Mouse (Mus musculus) hindbrain, embryonic 15.5 days (tissue): ENCODE data around the gene Map3k7cl. TPM values are rescaled to one million over a fixed set of nuclear protein-coding genes. Genes with fewer than 3 reads are reported as not detected.

Experiments
- ATAC-seq: fragments of 200-750 bp; cut with Nextera tagmentation; 2 replicates; pipeline ENCODE4 v1.8.0; 2017; ENCODE audit warnings: low read depth, moderate number of reproducible peaks, moderate TSS enrichment; ENCODE audit not compliant: low FRiP score
- H3K27ac ChIP-seq: fragments of 300-500 bp; sonication (generic); replicated peaks from 2 replicates; pipeline ENCODE4 v1.5.1; 2015; ENCODE audit warnings: mild to moderate bottlenecking, inconsistent platforms
- H3K27me3 ChIP-seq: fragments of 300-500 bp; sonication (generic); 2 replicates; pipeline ENCODE4 v1.6.1; 2015; ENCODE audit warnings: control low read depth, inconsistent platforms
- H3K36me3 ChIP-seq: fragments of 300-500 bp; sonication (generic); 2 replicates; pipeline ENCODE4 v1.6.1; 2015; ENCODE audit warnings: control low read depth, inconsistent platforms
- H3K4me1 ChIP-seq: fragments of 300-500 bp; sonication (generic); replicated peaks from 2 replicates; pipeline ENCODE4 v1.6.1; 2015; ENCODE audit warnings: control low read depth, inconsistent platforms
- H3K4me2 ChIP-seq: fragments of 300-500 bp; sonication (generic); 2 replicates; pipeline ENCODE4 v1.6.1; 2015; ENCODE audit warnings: moderate library complexity, mild to moderate bottlenecking, inconsistent platforms
- H3K4me3 ChIP-seq: fragments of 300-500 bp; sonication (generic); 2 replicates; pipeline ENCODE4 v1.5.1; 2015; ENCODE audit warnings: mild to moderate bottlenecking, inconsistent platforms
- H3K9ac ChIP-seq: fragments of 300-500 bp; sonication (generic); 2 replicates; pipeline ENCODE4 v1.6.1; 2015; ENCODE audit warnings: inconsistent platforms
- H3K9me3 ChIP-seq: fragments of 300-500 bp; sonication (generic); 2 replicates; pipeline ENCODE4 v1.6.1; 2016; ENCODE audit warnings: control low read depth, inconsistent platforms
- WGBS: fragments of 180-500 bp; shearing (Covaris S2); methylation state at CpG from one replicate; pipeline ENCODE4 v1.1.7; 2015; 5-methylcytosine and 5-hydroxymethylcytosine counted together
- polyA plus RNA-seq: library from polyadenylated mRNA; unstranded; fragments of >200 nt; fragmentation: Nextera tagmentation; extraction: Ambion mirVana; gene quantifications from 2 replicates; pipeline ENCODE4 v1.2.1, GENCODE M21; 2015

Map3k7cl gene
- polyA plus RNA-seq, 1 experiment from 2014 or later: not detected

DNA sequence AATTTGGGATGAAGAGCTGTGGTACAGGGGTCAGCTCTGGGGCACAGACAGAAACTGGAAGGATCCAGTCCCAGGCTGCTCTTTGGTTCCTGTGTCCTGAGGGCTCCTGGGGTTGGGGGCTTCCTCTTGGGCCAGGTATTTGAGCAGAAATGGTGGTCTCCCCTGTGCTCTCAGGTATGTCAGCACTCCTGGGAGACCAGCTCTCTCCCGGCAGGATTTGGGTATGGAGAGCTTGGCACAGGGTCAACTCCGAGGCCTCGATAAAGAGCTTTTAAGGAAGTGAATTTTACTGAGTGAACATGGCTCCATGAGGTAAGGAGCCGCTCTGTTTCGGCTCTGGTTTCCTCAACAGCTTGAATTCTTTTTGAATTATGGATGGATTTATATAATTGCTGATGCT lies 70.8 kb downstream of the Map3k7cl start:
- Histone ChIP-seq H3K4me3 (no peak overlapping the region), H3K27ac (no peak overlapping the region), H3K9ac (no peak overlapping the region), H3K36me3 (no peaks in the 10 kb centered on the region), H3K9me3 (0 out of 2 replicates have a peak, but pooled peaks cover 3% of the 10 kb centered on the region), H3K27me3 (no peaks in the 10 kb centered on the region), H3K4me1 (no peaks in the 10 kb centered on the region), H3K4me2 (no peak overlapping the region)
- ATAC-seq: no peak
- 90% methylated on average over 5 of the region's 5 CpGs for WGBS

DNA sequence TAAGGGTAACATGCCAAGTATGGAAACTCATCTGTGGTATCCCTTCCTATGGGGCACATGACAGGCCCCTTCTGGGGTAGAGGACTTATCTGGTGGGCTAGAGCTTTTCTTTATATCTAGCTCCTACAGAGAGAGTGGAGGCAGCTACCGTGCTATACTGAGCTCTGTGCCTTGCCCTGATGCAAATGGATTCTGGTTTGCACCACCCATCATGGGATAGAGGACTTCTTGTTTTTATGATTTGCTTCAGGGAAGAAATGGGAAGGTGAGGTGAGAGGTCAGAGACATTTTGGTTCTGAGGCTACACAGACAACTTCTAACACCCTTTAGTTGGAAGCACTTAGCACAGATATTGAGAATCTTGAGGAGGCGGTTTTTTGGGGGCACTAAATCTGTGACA lies 71.8 kb downstream of the Map3k7cl start:
- H3K27ac ChIP-seq: no peak overlapping the region
- ATAC-seq: no peak
- no peaks in the 10 kb centered on the region for H3K27me3 ChIP-seq
- no peak overlapping the region for H3K4me2 ChIP-seq
- no peak overlapping the region for H3K9ac ChIP-seq
- H3K36me3 ChIP-seq: no peaks in the 10 kb centered on the region
- H3K9me3 ChIP-seq: 0 out of 2 replicates have a peak, but pooled peaks cover 3% of the 10 kb centered on the region
- WGBS: 87% methylated on average over 2 of the region's 2 CpGs
- no peak overlapping the region for H3K4me3 ChIP-seq
- H3K4me1 ChIP-seq: no peaks in the 10 kb centered on the region

DNA sequence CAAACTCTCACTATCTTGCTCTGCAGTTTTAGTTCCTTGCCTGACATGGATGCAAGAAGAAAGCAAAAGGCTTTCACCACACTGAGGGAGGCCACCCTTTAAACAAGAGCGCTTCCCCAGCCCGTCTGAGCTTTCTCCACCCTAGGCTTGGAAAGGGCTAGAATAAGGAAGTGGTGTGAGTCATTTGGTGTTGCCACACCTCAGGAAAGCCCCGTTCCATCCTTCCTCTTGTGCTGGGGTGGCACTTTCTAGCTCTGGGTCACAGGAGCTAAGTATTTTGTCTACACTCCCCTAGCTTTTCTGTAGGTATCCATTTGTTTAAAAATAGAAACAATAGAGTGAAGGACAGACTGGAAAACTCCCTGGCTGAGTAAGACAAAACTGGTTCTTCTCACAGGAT lies 72.2 kb downstream of the Map3k7cl start:
- H3K27me3 ChIP-seq: no peaks in the 10 kb centered on the region
- WGBS: 86% methylated on average over 3 of the region's 3 CpGs
- no peak for ATAC-seq
- 0 out of 2 replicates have a peak, but pooled peaks cover 3% of the 10 kb centered on the region for H3K9me3 ChIP-seq
- H3K4me2 ChIP-seq: no peak overlapping the region
- H3K4me3 ChIP-seq: no peak overlapping the region
- H3K36me3 ChIP-seq: no peaks in the 10 kb centered on the region
- no peak overlapping the region for H3K9ac ChIP-seq
- no peak overlapping the region for H3K27ac ChIP-seq
- no peaks in the 10 kb centered on the region for H3K4me1 ChIP-seq

DNA sequence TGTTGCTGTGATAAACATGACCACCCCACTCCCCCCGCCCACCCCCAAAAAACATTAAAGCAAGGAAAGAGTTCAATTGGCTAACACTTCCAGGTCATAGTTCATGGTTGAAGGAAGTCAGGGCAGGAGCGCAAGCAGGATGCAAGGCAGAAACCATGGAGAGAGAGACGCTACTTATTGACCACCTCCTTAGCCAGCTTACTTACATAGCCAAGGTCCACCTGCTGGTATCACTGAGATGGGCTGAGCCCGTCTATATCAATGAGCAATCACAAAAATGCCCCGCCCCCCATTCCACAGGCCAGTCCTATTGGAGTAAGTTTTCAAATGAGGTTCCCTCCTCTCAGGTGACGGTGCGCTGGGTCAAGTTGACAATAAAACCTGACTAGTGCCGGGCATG lies 72.7 kb downstream of the Map3k7cl start:
- H3K4me3 ChIP-seq: no peak overlapping the region
- ATAC-seq: no peak
- H3K36me3 ChIP-seq: no peaks in the 10 kb centered on the region
- H3K4me1 ChIP-seq: no peaks in the 10 kb centered on the region
- no peaks in the 10 kb centered on the region for H3K27me3 ChIP-seq
- no peak overlapping the region for H3K9ac ChIP-seq
- no peak overlapping the region for H3K4me2 ChIP-seq
- no peak overlapping the region for H3K27ac ChIP-seq
- H3K9me3 ChIP-seq: 0 out of 2 replicates have a peak, but pooled peaks cover 3% of the 10 kb centered on the region
- 95% methylated on average over 8 of the region's 8 CpGs for WGBS

DNA sequence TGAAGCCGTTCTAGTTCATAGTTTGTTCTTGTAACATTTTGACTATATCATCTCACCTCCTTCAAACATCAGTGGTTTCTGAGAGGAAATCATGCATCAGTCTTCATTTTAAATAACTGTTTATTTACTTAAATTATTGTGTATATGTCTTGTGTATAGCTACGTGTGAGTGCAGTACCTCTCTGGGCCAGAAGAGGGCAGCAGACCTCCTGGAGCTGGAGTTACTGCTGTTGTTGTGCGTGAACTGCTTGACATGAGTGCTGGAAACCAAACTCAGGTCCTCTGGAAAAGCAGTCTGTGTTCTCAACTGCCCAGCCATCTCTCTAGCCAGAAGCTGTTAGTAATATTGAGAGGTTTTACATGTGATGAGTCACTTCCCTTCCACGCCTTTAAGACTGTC lies 73.6 kb downstream of the Map3k7cl start:
- Histone ChIP-seq H3K27me3 (no peaks in the 10 kb centered on the region), H3K4me1 (no peaks in the 10 kb centered on the region), H3K27ac (no peak overlapping the region), H3K4me2 (no peak overlapping the region), H3K9me3 (0 out of 2 replicates have a peak, but pooled peaks cover 3% of the 10 kb centered on the region), H3K4me3 (no peak overlapping the region), H3K36me3 (no peaks in the 10 kb centered on the region), H3K9ac (no peak overlapping the region)
- ATAC-seq: no peak
- WGBS: 97% methylated on average over 4 of the region's 4 CpGs

DNA sequence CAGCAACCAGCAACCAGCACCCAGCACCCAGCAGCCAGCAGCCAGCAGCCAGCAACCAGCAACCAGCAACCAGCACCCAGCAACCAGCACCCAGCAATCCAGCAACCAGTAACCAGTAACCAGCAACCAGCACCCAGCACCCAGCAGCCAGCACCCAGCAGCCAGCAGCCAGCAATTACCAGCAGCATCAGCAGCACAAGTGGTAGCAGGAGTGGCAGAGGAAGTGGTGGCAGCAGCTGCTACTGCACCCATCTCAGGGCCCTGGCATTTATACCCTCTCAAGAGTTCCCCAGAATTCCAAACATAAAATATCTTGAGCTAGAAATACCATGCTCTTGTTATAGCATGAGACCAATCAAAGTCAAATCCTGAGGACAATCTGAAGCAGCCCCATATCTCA lies 81.6 kb downstream of the Map3k7cl start:
- Histone ChIP-seq H3K9ac (no peak overlapping the region), H3K36me3 (no peaks in the 10 kb centered on the region), H3K4me2 (no peak overlapping the region), H3K27me3 (no peaks in the 10 kb centered on the region), H3K27ac (no peak overlapping the region), H3K4me1 (no peaks in the 10 kb centered on the region), H3K9me3 (no peaks in the 10 kb centered on the region), H3K4me3 (no peak overlapping the region)
- ATAC-seq: no peak

DNA sequence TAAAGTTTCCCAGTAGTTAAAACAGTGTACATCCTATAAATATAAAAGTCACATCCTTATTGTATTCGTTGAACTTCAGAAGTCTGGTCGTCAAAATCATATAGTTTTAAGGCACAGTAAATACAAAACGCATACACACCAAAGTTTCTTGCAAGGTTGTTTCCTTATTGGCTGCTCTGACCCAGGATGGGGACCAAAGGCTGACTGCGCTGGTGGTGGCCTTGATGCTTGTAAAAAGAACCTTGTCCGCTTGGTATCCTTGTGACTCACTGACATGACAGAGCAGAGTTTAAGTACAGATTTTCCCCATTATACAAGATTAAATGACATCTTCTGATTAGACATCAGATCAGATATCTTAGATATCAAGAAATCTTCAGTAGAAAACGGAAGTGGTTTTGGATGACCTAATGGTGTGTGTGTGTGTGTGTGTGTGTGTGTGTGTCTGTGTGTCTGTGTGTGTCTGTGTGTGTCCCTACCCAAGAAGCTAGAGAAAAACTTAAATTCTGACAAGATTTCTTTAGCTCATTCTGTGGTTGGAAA lies 82.2 kb downstream of the Map3k7cl start:
- Histone ChIP-seq H3K4me3 (no peak overlapping the region), H3K36me3 (no peaks in the 10 kb centered on the region), H3K9ac (no peak overlapping the region), H3K27ac (no peak overlapping the region), H3K27me3 (no peaks in the 10 kb centered on the region), H3K4me2 (no peak overlapping the region), H3K9me3 (no peaks in the 10 kb centered on the region), H3K4me1 (no peaks in the 10 kb centered on the region)
- 94% methylated on average over 6 of the region's 6 CpGs for WGBS
- ATAC-seq: no peak

DNA sequence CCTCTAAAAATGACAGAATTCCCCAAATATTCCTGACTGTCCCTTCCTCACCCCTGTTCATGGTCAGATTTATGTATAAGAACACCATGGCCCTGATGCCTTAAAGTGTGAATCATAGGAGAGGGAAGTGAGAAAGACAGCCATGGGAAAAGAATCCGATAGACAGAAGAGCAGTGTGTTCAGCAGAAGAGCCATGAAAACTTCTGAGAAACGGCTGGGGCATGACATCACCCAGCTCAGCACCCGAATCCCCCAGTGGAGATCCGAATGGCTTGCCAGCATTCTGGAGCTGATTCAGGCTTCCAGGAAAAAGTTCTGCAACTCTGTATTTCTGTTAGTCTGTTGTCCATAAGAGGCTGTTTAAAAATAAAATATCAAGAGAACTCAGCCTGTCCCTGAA lies 82.7 kb downstream of the Map3k7cl start:
- H3K4me2 ChIP-seq: no peak overlapping the region
- no peaks in the 10 kb centered on the region for H3K36me3 ChIP-seq
- 75% methylated on average over 4 of the region's 4 CpGs for WGBS
- H3K4me3 ChIP-seq: no peak overlapping the region
- H3K27me3 ChIP-seq: no peaks in the 10 kb centered on the region
- H3K4me1 ChIP-seq: no peaks in the 10 kb centered on the region
- no peak overlapping the region for H3K27ac ChIP-seq
- no peaks in the 10 kb centered on the region for H3K9me3 ChIP-seq
- no peak overlapping the region for H3K9ac ChIP-seq
- no peak for ATAC-seq

DNA sequence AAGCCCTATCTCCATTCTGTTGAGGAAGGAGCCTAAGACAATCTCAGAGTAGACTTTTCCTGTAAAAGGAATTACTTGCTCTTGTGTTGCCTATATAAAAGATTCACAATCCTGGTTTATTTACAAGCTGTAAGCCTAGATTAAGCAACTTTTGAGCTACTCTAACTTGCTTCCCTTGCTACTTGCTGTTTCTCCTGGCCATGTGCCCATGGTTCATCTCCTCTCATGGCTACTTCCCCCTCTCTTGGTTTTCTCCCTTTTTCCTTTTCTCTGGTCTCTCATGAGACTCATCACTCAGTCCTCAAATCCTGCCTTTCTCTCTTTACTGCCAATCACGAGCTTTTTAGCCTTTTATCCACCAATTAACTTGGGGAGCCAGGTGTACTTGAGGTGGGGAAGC lies 85.0 kb downstream of the Map3k7cl start:
- ATAC-seq: no peak
- Histone ChIP-seq H3K9ac (no peak overlapping the region), H3K4me3 (no peak overlapping the region), H3K4me1 (no peaks in the 10 kb centered on the region), H3K9me3 (no peaks in the 10 kb centered on the region), H3K27ac (no peak overlapping the region), H3K36me3 (no peaks in the 10 kb centered on the region), H3K27me3 (no peaks in the 10 kb centered on the region), H3K4me2 (no peak overlapping the region)
- 44% methylated on average over 1 of the region's 1 CpGs for WGBS

DNA sequence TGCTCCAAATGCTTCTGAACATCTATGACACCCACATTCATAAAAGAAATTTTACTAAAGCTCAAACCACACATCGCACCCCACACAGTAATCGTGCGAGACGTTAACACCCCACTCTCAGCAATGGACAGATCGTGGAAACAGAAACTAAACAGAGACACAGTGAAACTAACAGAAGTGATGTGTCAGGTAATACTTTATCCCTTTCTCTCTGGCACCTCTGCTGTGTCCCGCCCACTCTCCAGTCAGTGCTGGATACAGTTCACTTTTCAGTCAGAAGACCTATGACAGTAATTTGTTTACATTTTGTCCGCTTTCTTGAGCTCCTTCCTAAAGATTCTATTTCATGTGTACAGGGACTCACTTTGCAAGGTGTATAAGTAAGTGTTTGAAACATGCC lies 89.1 kb downstream of the Map3k7cl start:
- Histone ChIP-seq H3K27me3 (no peaks in the 10 kb centered on the region), H3K4me2 (no peak overlapping the region), H3K27ac (no peak overlapping the region), H3K9me3 (no peaks in the 10 kb centered on the region), H3K9ac (no peak overlapping the region), H3K4me3 (no peak overlapping the region), H3K4me1 (no peaks in the 10 kb centered on the region), H3K36me3 (no peaks in the 10 kb centered on the region)
- WGBS: 96% methylated on average over 7 of the region's 7 CpGs
- ATAC-seq: no peak

DNA sequence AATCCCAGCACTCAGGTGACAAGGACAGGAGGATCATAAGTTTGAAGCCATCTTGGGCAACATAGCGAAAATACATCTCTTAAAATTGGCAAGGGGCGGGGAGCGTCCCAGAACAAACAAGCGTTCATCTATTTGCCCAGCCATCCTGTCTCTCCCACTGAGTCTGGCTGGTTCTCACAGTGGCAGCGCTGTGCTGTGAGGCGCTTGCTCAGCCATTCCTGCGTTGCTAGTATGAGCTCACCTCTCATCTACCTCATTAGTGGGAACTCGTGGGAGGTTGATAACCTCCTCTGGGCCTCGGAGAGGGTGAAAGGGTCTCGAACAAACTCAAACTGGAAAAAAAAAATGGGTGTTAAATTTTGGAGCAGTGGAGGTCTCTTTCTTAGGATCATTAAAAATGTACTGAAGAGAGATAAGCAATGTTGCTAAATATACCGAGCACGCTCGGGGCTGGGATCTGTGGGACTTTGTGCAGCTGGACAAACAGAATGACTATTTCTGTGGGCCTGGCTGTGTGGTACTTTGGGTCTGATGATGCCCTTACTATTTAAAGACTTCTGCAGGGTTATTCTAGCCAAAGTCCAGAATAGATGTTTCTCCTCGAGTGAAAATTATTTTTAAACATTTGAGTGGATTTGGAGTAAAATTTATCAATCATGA lies 91.1 kb downstream of the Map3k7cl start:
- no peak overlapping the region for H3K9ac ChIP-seq
- ATAC-seq: no peak
- H3K4me3 ChIP-seq: no peak overlapping the region
- H3K4me2 ChIP-seq: no peak overlapping the region
- no peaks in the 10 kb centered on the region for H3K36me3 ChIP-seq
- no peaks in the 10 kb centered on the region for H3K9me3 ChIP-seq
- H3K27me3 ChIP-seq: no peaks in the 10 kb centered on the region
- H3K4me1 ChIP-seq: no peaks in the 10 kb centered on the region
- 78% methylated on average over 14 of the region's 14 CpGs for WGBS
- H3K27ac ChIP-seq: no peak overlapping the region
